Mouse (Mus musculus): Measurements from ENCODE around the gene Ankrd23. TPM values are rescaled to one million over a fixed set of nuclear protein-coding genes. Genes with fewer than 3 reads are reported as not detected.

Ankrd23 gene
- total and polyA plus RNA-seq, 3 experiments: 2.9 to 3.7 TPM; not detected in 1

DNA sequence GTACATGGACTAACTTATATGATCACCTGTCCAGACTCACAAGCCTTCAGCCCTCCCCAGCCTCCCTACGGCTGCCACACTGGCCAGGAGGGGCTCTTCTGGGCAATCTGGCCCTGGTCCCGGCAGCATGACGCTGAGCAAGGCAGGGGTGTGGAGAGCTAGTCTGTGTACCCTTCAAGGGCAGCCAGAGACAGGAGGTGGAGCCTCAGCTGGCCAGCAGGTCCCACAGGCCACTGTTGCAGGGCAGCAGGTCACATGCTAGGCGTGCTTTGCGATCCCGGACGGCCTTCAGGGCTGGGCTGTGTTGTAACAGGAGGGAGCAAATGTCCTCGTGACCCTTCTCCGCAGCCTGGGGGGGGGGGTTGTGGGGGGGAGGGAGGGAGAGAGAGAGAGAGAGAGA is 2.5 kb upstream of the Ankrd23 start, which contains the start of gene Gm42417:
TSS of gene Gm42417 (minus strand) at position 244 of the 400 bp plus-strand sequence.
- no peaks in the 10 kb centered on the region for H3K79me2 ChIP-seq (ENCODE audit: control insufficient read depth, insufficient read depth, low read length, poor library complexity)
- no peaks in the 10 kb centered on the region; a peak in 1 of 4 replicates for H3K36me3 ChIP-seq (ENCODE audit: control insufficient read depth in 1 of 2, insufficient read depth in 2 of 2, low read length in 2 of 2)
- no peak for DNase-seq (ENCODE audit: low read depth, low spot score)
- TF ChIP-seq KAT2A (conservative IDR thresholded peaks at IDR 0.05; ENCODE audit: low read depth, low read length) (no peak), TAL1 (IDR thresholded peaks at IDR 0.05; ENCODE audit: low read length) (no peak), USF1 (IDR thresholded peaks at IDR 0.05; ENCODE audit: low read depth, low read length) (no peak), MAX (IDR thresholded peaks at IDR 0.05; ENCODE audit: low read length) (no peak), GATA1 (IDR thresholded peaks at IDR 0.05; ENCODE audit: low read depth, low read length) (no peak)
- H3K27ac ChIP-seq (ENCODE audit: control insufficient read depth, low read depth, low read length): no peak within 1 kb of the TSS
- peaks cover 0 to 4% of the 10 kb centered on the region in 2 experiments; a peak in 2 of 4 replicates for H3K4me1 ChIP-seq (ENCODE audit: control insufficient read depth in 1 of 2, insufficient read depth in 2 of 2, low read length in 2 of 2)
- H3K4me3 ChIP-seq (ENCODE audit: control insufficient read depth in 1 of 2, insufficient read depth in 1 of 2, low read depth in 2 of 2, low read length in 2 of 2): no peak within 1 kb of the TSS
- no peaks in the 10 kb centered on the region for H3K9me3 ChIP-seq (replicated peaks; ENCODE audit: insufficient read depth, low read length)
- no peak within 1 kb of the TSS for H3K9ac ChIP-seq (ENCODE audit: control insufficient read depth, low read depth, low read length, poor library complexity, severe bottlenecking)
- H3K27me3 ChIP-seq (ENCODE audit: control insufficient read depth in 1 of 2, insufficient read depth in 2 of 2, low read length in 2 of 2): no peaks in the 10 kb centered on the region

DNA sequence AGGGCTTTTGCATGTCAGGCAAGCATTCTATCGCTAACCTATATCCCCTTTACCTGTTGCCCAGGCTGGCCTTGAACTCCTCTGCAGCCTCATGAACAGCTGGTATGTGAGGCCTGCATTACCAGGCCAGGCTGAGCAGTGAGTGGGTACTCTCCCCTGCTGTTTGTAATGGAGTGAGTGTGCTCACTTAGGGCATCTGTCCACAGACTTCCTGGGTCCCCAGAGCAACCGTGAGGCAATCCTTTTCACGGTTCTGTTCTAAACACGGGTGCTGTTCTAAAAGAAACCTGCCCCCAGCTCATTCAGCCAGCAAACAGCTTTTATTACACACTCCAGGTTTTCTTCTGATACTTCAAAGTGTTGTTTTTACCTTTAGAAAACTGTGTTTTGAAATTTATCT is 2.0 kb upstream of the Ankrd23 start:
- no peak for DNase-seq (ENCODE audit: low read depth, low spot score)
- TF ChIP-seq NELFE (IDR thresholded peaks at IDR 0.05; ENCODE audit: low read depth, low read length) (no peak), RCOR1 (IDR thresholded peaks at IDR 0.05; ENCODE audit: low read depth, low read length) (no peak), ZNF384 (IDR thresholded peaks at IDR 0.05; ENCODE audit: low read depth, low read length) (no peak), MAZ (IDR thresholded peaks at IDR 0.05; ENCODE audit: low read depth, low read length) (no peak), HCFC1 (IDR thresholded peaks at IDR 0.05; ENCODE audit: low read depth, low read length) (no peak), RAD21 (IDR thresholded peaks at IDR 0.05; ENCODE audit: low read depth, low read length) (no peak), SIN3A (IDR thresholded peaks at IDR 0.05; ENCODE audit: low read length) (no peak), POLR2AphosphoS5 (IDR thresholded peaks at IDR 0.05; ENCODE audit: borderline replicate concordance, low read depth, low read length) (no peak), MYC (IDR thresholded peaks at IDR 0.05; ENCODE audit: low read depth, low read length) (no peak), POLR2A (IDR thresholded peaks at IDR 0.05; ENCODE audit: control insufficient read depth in 1 of 2, insufficient read depth in 1 of 2, low read depth in 1 of 2, low read length in 2 of 2, poor library complexity in 1 of 2) (no peak)
- Histone ChIP-seq H3K27me3 (ENCODE audit: control insufficient read depth in 1 of 2, insufficient read depth in 2 of 2, low read length in 2 of 2) (no peaks in the 10 kb centered on the region), H3K4me1 (ENCODE audit: control insufficient read depth in 1 of 2, insufficient read depth in 2 of 2, low read length in 2 of 2) (peaks cover 0 to 4% of the 10 kb centered on the region in 2 experiments; a peak in 2 of 4 replicates), H3K79me2 (ENCODE audit: control insufficient read depth, insufficient read depth, low read length, poor library complexity) (no peaks in the 10 kb centered on the region), H3K9me3 (replicated peaks; ENCODE audit: insufficient read depth, low read length) (no peaks in the 10 kb centered on the region), H3K27ac (ENCODE audit: control insufficient read depth, low read depth, low read length) (no peak overlapping the region), H3K9ac (ENCODE audit: control insufficient read depth, low read depth, low read length, poor library complexity, severe bottlenecking) (no peak overlapping the region), H3K4me3 (ENCODE audit: control insufficient read depth in 1 of 2, insufficient read depth in 1 of 2, low read depth in 2 of 2, low read length in 2 of 2) (no peak overlapping the region), H3K36me3 (ENCODE audit: control insufficient read depth in 1 of 2, insufficient read depth in 2 of 2, low read length in 2 of 2) (no peaks in the 10 kb centered on the region; a peak in 1 of 4 replicates)

- H3K27ac ChIP-seq (ENCODE audit: control insufficient read depth, low read depth, low read length): no peak overlapping the region
- H3K9ac ChIP-seq (ENCODE audit: control insufficient read depth, low read depth, low read length, poor library complexity, severe bottlenecking): no peak overlapping the region
- H3K9me3 ChIP-seq (replicated peaks; ENCODE audit: insufficient read depth, low read length): no peaks in the 10 kb centered on the region
- no peaks in the 10 kb centered on the region for H3K27me3 ChIP-seq (ENCODE audit: control insufficient read depth in 1 of 2, insufficient read depth in 2 of 2, low read length in 2 of 2)
- DNase-seq (ENCODE audit: low read depth, low spot score): no peak
- no peaks in the 10 kb centered on the region for H3K79me2 ChIP-seq (ENCODE audit: control insufficient read depth, insufficient read depth, low read length, poor library complexity)
- H3K4me1 ChIP-seq (ENCODE audit: control insufficient read depth in 1 of 2, insufficient read depth in 2 of 2, low read length in 2 of 2): peaks cover 0 to 4% of the 10 kb centered on the region in 2 experiments; a peak in 2 of 4 replicates
- no peak overlapping the region for H3K4me3 ChIP-seq (ENCODE audit: control insufficient read depth in 1 of 2, insufficient read depth in 1 of 2, low read depth in 2 of 2, low read length in 2 of 2)
- H3K36me3 ChIP-seq (ENCODE audit: control insufficient read depth in 1 of 2, insufficient read depth in 2 of 2, low read length in 2 of 2): no peaks in the 10 kb centered on the region
- TF ChIP-seq ZNF384 (IDR thresholded peaks at IDR 0.05; ENCODE audit: low read depth, low read length) (no peak), ELF1 (IDR thresholded peaks at IDR 0.05; ENCODE audit: low read depth, low read length) (no peak), TAL1 (IDR thresholded peaks at IDR 0.05; ENCODE audit: low read length) (no peak), EP300 (IDR thresholded peaks at IDR 0.05; ENCODE audit: low read depth in 1 of 2, low read length in 2 of 2) (no peak), MAX (IDR thresholded peaks at IDR 0.05; ENCODE audit: low read length) (no peak), BHLHE40 (IDR thresholded peaks at IDR 0.05; ENCODE audit: borderline replicate concordance, low read depth, low read length) (no peak)
Observed at GRCm38 (mm10) chr1:36536397-36536728, 320 bp downstream of the Ankrd23 start.

All from MEL (cell line).